Mouse (Mus musculus) liver, embryonic 14 days (tissue): ENCODE results near the gene Copz1. TPM values are rescaled to one million over a fixed set of nuclear protein-coding genes. Genes with fewer than 3 reads are reported as not detected.

Source experiments
- polyA plus RNA-seq: library from polyadenylated mRNA; depleted of rRNA; stranded (reverse); fragments of >200 nt; gene quantifications from 2 replicates; pipeline ENCODE4 v1.2.3, GENCODE M21; 2012; rRNA removed

Copz1 gene
- polyA plus RNA-seq, result 107 and 128 TPM in 2 replicates

DNA sequence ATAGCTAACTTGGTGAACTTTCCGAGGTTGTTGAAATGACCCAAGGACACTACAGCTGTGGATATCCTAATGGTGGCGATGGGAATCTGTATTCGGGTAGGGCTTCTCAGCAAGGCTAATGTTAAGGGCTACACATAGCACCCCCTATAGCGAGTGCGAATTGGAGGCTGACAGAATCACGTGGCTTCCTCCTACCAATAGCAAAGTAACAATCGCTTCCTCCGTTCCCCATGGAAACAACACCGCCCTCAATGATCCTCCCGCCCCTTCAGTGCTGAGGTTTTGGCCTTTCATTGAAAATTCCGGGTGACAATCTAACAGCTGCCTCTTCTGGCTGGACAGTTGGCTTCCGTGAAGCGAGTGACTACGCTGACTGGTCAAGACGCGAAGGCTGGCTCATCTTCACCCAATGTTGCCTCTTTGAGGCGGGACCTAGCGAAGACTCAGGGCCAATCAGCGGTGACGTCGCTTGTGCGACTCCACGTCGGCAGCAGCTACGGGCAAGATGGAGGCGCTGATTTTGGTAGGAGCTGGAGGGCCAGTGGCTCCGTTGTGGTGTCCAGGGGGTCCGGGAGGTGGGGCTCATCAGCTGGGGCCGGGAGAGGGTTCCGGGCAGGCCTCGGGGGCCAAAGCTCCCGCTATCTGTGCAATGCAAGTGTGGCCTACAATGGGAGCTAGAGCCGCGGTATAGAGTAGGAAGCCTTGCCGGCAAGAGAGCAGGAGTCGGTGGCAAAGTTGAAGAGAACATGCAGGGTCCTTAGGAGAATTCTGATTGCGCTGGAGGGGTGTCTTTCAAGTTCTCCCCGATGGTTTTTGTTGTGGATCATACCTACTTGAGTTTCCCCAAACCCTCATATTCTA is at the start of gene Copz1:
Gene Copz1, plus strand, starts transcription at position 296 of the 861 bp plus-strand sequence.

DNA sequence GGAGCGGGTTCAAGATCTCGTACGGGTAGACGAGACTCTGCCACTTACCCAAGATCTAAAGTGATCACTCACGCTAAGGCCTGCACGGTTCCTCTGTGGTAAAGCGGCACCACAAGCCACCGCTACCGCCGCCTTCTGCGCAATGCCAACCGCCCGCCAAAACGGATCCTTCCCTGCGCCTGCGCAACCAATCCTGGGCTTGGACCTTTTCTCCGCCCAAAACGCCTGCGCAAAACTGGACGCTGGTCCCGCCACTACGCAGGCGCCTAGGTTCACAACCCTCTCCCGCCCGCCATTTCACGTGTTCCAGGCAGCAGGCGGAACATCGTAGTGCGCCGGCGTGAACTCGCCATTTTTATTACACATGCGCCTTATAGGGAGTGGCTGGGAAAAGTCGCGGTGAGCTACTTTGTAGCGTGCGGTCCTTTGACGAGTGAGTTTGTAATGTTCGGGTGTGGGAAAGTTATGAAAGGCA is 32.8 kb upstream of the Copz1 start, which contains the start of gene Cbx5:
Gene Cbx5, minus strand, starts transcription at position 132 of the 475 bp plus-strand sequence.

DNA sequence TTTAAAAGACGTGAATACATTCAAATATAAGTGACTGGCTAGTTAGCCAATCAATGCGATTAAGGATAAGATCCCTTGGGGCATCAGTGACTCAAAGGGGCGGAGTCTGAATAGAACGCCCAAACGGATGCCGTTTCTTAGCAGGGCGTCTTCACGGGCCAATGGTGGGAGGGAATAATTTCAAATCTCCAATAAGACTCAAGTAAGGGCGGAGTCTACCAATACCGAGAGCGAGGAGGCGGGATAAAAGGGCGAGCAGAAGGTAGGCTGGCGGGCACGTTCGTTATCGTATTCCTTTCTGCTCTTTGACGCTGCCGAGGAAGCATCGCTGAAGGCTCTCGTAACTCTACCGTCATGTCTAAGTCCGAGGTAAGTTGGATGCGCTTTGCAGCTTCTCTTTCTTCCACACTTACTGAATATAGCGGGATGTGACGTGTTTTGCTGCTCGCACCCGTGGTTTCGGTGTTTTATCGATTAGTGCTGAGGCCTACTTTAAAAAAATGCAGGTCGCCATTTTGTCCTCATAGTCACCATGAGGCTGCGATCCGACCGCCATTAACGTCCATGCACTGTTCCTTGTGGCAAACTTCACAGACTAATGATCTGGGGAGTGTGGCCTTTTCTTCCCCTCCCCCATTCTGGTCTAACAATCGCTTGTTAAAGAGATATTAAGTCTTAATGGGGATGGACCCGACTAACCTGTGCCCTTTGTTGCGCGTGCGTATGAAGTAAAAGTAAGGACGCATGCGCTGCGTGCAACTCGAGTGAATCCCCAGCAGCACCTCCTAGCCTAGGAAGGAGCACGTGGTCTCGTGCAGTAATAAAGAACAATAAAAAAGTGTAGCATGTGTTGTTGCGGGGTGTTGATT is 32.1 kb upstream of the Copz1 start, which contains the start of gene Hnrnpa1:
Gene Hnrnpa1, plus strand, starts transcription at position 273 of the 869 bp plus-strand sequence.

DNA sequence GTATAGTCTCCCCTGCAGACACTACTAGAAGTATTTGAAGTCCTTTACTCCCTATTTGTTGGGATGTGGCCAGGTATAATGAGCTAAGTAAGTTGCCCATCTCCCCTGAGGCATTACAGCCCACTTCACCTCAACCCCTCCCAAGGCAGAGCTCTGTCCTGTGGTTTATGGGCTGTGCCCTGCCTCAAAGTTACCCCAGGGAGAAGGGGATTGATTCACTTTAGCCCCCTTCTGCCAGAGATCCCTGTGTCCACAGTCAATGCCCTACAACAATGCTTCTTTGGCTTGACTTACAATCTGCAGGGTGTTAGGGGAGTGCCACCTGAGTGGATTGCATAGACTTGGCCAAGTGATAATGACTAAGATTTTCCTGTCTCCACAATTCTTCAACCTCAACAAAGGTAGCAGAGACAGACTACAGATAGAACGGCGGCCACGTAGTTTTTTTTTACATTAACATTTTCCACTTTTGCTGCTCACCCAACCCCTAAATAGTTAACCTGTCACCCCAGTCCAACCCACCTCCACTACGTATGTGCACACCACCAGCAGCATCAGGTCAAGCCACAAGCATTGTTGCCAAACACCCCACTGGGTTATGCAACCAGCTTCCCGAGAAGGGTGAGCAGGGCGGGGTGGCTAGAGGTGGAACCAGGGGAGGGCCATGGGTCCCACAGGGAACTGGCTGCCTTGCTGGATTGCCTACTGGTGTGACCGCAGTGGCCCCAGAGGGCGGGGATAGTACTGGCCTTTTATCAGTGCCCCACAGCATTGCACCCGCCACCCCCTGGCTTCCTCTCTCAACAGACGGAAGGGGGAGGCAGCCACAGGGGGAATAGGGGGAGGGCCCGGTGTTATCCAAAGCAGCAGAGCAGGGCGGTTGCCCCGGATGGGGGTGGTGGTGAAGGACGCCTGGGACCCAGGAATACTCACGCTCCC is 14.5 kb upstream of the Copz1 start, which contains the start of gene Nfe2:
Gene Nfe2, minus strand, starts transcription at position 614 of the 939 bp plus-strand sequence.

DNA sequence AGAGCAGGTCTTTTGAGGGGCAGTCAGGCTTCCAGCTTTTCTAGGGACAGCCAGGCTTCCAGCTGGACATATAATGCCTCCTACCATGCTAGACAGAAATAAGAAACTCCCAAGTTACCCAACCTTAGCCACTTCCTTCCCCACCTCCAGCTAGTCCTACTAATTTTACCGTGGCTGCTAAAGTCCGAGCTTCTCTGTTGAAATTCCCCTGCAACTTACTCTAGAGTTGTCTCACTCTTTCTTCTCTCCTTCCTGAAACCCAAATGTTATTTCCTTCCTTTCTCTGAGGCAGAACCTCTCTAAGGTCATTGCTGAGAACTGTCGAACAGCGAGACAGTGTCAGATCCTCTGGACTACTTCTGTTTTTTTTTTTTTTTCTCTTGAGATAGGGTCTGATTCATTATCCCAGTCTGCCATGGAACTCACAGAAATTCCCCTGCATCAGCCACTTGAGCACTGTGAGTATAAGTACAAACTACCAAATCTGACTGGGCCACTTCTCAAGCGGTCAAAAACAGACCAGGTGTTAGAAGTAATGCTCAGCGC is 37.9 kb downstream of the Copz1 start, which contains the start of gene Gpr84:
Gene Gpr84, minus strand, starts transcription at position 248 of the 546 bp plus-strand sequence.

DNA sequence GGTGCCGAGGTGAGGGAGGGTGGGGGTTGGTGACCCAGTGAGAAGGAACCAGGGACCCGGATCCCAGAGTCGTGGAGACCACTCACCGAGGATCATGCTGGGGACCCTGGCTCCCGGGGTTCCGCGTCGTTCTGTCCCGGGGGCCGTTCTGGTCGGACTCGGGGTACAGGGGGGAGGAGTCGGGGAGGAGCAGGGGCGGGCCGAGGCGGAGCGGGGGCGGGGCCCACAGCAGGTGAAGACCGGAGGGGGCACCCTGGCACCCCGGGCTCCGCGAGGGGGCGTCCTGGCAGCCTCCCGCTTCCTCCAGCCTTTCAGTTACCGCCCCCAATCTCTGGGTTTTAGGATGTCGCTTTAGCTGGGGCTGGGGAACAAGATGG is 67.4 kb downstream of the Copz1 start, which contains the start of gene Zfp385a:
Gene Zfp385a, minus strand, starts transcription at position 133 of the 377 bp plus-strand sequence.

Other genes with a start within 250 kb of the Copz1 start
- 3.5 and 4.1 TPM in 2 replicates for gene Smug1, start 105.6 kb upstream of the Copz1 start, polyA plus RNA-seq
- gene Cbx5, start 32.9 kb upstream of the Copz1 start, polyA plus RNA-seq, result 34.7 and 40.8 TPM in 2 replicates
- 633 and 636 TPM in 2 replicates for gene Hnrnpa1, start 32.3 kb upstream of the Copz1 start, polyA plus RNA-seq
- gene Nfe2, start 14.3 kb upstream of the Copz1 start, polyA plus RNA-seq, result 139 and 191 TPM in 2 replicates
- 0.15 and 0.25 TPM in 2 replicates for gene Gpr84, start 37.9 kb downstream of the Copz1 start, polyA plus RNA-seq
- 3.9 and 5.4 TPM in 2 replicates for gene Zfp385a, start 67.4 kb downstream of the Copz1 start, polyA plus RNA-seq
- gene Itga5, start 94.0 kb downstream of the Copz1 start, polyA plus RNA-seq, result 7.9 and 8.4 TPM in 2 replicates
- gene Gtsf1, start 157.8 kb downstream of the Copz1 start, polyA plus RNA-seq, result not detected in 2 replicates
- not detected in 2 replicates for gene Gtsf2, start 175.8 kb downstream of the Copz1 start, polyA plus RNA-seq
- gene Nckap1l, start 181.1 kb downstream of the Copz1 start, polyA plus RNA-seq, result 5.0 and 6.7 TPM in 2 replicates
- gene Pde1b, start 230.3 kb downstream of the Copz1 start, polyA plus RNA-seq, result 0.86 and 0.98 TPM in 2 replicates